Mouse (Mus musculus): ENCODE data around the gene Fbll1. TPM values are rescaled to one million over a fixed set of nuclear protein-coding genes. Genes with fewer than 3 reads are reported as not detected.

Gene Fbll1
- total RNA-seq, 1 experiment, result 0.22 TPM

DNA sequence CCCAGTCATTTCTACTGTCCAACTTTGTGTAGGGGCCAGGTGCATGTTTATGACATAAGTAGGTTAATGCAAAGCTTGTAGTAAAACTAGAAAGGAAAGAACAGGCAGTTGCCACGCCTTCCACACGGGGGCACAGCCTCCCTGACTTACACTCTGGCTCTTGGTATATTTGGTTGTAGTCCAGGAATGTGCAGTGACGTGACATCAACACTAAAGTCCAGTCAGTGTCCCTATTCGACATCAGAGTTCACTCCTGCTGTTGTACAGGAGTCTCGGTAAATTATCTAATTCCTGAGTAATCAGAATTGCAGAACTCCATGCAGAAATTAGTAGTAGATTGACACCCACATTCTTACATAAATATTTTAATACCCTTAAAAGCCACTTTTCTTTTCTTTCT, 15.6 kb downstream of the Fbll1 start:
- TF ChIP-seq MAFK (IDR thresholded peaks at IDR 0.05; ENCODE audit: insufficient read depth, low read depth, low read length) (no peak), HCFC1 (IDR thresholded peaks at IDR 0.05; ENCODE audit: borderline replicate concordance, insufficient read depth, low read length) (no peak), ZNF384 (IDR thresholded peaks at IDR 0.05; ENCODE audit: low read depth, low read length) (no peak)
- peaks cover 0 to 3% of the 10 kb centered on the region in 2 experiments; a peak in 1 of 4 replicates for H3K4me1 ChIP-seq (ENCODE audit: control insufficient read depth in 2 of 2, insufficient read depth in 2 of 2, low read length in 2 of 2, poor library complexity in 1 of 2)
- H3K9me3 ChIP-seq (ENCODE audit: control insufficient read depth, insufficient read depth, low read depth, low read length), result no peaks in the 10 kb centered on the region
- no peak overlapping the region for H3K27ac ChIP-seq (ENCODE audit: insufficient read depth, low read depth, low read length, poor library complexity, severe bottlenecking)
- no peak for DNase-seq (ENCODE audit: low read depth, low spot score)
- in situ Hi-C loops (cut with MboI; ENCODE audit: low sequenced_read_pairs in 2 of 2, unreplicated experiment in 2 of 2), result no loop called here
- no peak overlapping the region for H3K9ac ChIP-seq (ENCODE audit: insufficient read depth, low read depth, low read length, poor library complexity, severe bottlenecking)
- no peak overlapping the region for H3K4me3 ChIP-seq (ENCODE audit: insufficient read depth in 1 of 2, low read depth in 1 of 2, low read length in 2 of 2, poor library complexity in 1 of 2, severe bottlenecking in 1 of 2)
- peaks cover 25% of the 10 kb centered on the region for H3K36me3 ChIP-seq (ENCODE audit: control insufficient read depth, insufficient read depth, low read length, poor library complexity, severe bottlenecking)

GRCm38 (mm10) chr11:35782444-35782843, 16.2 kb downstream of the Fbll1 start:
- in situ Hi-C loops (cut with MboI; ENCODE audit: low sequenced_read_pairs in 2 of 2, unreplicated experiment in 2 of 2), result no loop called here
- no peak overlapping the region for H3K9ac ChIP-seq (ENCODE audit: insufficient read depth, low read depth, low read length, poor library complexity, severe bottlenecking)
- H3K4me3 ChIP-seq (ENCODE audit: insufficient read depth in 1 of 2, low read depth in 1 of 2, low read length in 2 of 2, poor library complexity in 1 of 2, severe bottlenecking in 1 of 2), result no peak overlapping the region
- H3K27ac ChIP-seq (ENCODE audit: insufficient read depth, low read depth, low read length, poor library complexity, severe bottlenecking), result no peak overlapping the region
- peaks cover 26% of the 10 kb centered on the region for H3K36me3 ChIP-seq (ENCODE audit: control insufficient read depth, insufficient read depth, low read length, poor library complexity, severe bottlenecking)
- H3K4me1 ChIP-seq (ENCODE audit: control insufficient read depth in 2 of 2, insufficient read depth in 2 of 2, low read length in 2 of 2, poor library complexity in 1 of 2), result peaks cover 0 to 2% of the 10 kb centered on the region in 2 experiments; a peak in 1 of 4 replicates
- DNase-seq (ENCODE audit: low read depth, low spot score), result no peak
- H3K9me3 ChIP-seq (ENCODE audit: control insufficient read depth, insufficient read depth, low read depth, low read length), result no peaks in the 10 kb centered on the region
- TF ChIP-seq ZNF384 (IDR thresholded peaks at IDR 0.05; ENCODE audit: low read depth, low read length), result no peak

DNA sequence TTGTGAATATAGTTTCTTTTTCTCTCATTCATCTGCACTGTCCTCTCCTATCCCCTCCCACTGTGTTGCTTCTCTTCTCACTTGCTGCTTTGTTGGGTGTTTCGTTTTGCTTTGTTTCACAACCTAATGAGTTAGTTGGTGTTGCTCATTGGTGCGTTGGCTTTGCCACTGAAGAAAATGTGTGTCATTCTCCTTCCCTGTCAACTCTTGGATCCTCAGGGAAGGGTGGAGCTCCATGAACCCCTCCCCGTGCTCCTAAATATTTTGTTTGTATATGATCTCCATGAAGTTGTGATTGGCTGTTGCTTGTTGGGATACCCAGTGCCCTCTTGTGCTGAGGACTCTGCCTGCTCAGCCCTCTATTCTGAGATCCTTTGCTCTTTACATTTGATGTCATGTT, 18.3 kb downstream of the Fbll1 start:
- TF ChIP-seq HCFC1 (IDR thresholded peaks at IDR 0.05; ENCODE audit: borderline replicate concordance, insufficient read depth, low read length) (no peak), CHD2 (IDR thresholded peaks at IDR 0.05; ENCODE audit: low read depth, low read length) (no peak), MAFK (IDR thresholded peaks at IDR 0.05; ENCODE audit: insufficient read depth, low read depth, low read length) (no peak), ZNF384 (IDR thresholded peaks at IDR 0.05; ENCODE audit: low read depth, low read length) (no peak), ZC3H11A (IDR thresholded peaks at IDR 0.05; ENCODE audit: borderline replicate concordance, low read depth, low read length) (no peak)
- no peak overlapping the region for H3K27ac ChIP-seq (ENCODE audit: insufficient read depth, low read depth, low read length, poor library complexity, severe bottlenecking)
- no peak for DNase-seq (ENCODE audit: low read depth, low spot score)
- no peak overlapping the region for H3K9ac ChIP-seq (ENCODE audit: insufficient read depth, low read depth, low read length, poor library complexity, severe bottlenecking)
- H3K4me3 ChIP-seq (ENCODE audit: insufficient read depth in 1 of 2, low read depth in 1 of 2, low read length in 2 of 2, poor library complexity in 1 of 2, severe bottlenecking in 1 of 2), result no peak overlapping the region
- H3K4me1 ChIP-seq (ENCODE audit: control insufficient read depth in 2 of 2, insufficient read depth in 2 of 2, low read length in 2 of 2, poor library complexity in 1 of 2), result no peaks in the 10 kb centered on the region
- in situ Hi-C loops (cut with MboI; ENCODE audit: low sequenced_read_pairs in 2 of 2, unreplicated experiment in 2 of 2), result no loop called here
- no peaks in the 10 kb centered on the region for H3K9me3 ChIP-seq (ENCODE audit: control insufficient read depth, insufficient read depth, low read depth, low read length)
- peaks cover 30% of the 10 kb centered on the region for H3K36me3 ChIP-seq (ENCODE audit: control insufficient read depth, insufficient read depth, low read length, poor library complexity, severe bottlenecking)

- no peak overlapping the region for H3K27ac ChIP-seq (ENCODE audit: insufficient read depth, low read depth, low read length, poor library complexity, severe bottlenecking)
- peaks cover 0 to 2% of the 10 kb centered on the region in 2 experiments; a peak in 3 of 4 replicates for H3K4me1 ChIP-seq (ENCODE audit: control insufficient read depth in 2 of 2, insufficient read depth in 2 of 2, low read length in 2 of 2, poor library complexity in 1 of 2)
- peaks cover 17% of the 10 kb centered on the region for H3K36me3 ChIP-seq (ENCODE audit: control insufficient read depth, insufficient read depth, low read length, poor library complexity, severe bottlenecking)
- DNase-seq (ENCODE audit: low read depth, low spot score), result no peak
- in situ Hi-C loops (cut with MboI; ENCODE audit: low sequenced_read_pairs in 2 of 2, unreplicated experiment in 2 of 2), result no loop called here
- H3K4me3 ChIP-seq (ENCODE audit: insufficient read depth in 1 of 2, low read depth in 1 of 2, low read length in 2 of 2, poor library complexity in 1 of 2, severe bottlenecking in 1 of 2), result no peak overlapping the region
- H3K9ac ChIP-seq (ENCODE audit: insufficient read depth, low read depth, low read length, poor library complexity, severe bottlenecking), result no peak overlapping the region
- no peak for TF ChIP-seq ZC3H11A (IDR thresholded peaks at IDR 0.05; ENCODE audit: borderline replicate concordance, low read depth, low read length)
- no peak for TF ChIP-seq ZNF384 (IDR thresholded peaks at IDR 0.05; ENCODE audit: low read depth, low read length)
- TF ChIP-seq MAFK (IDR thresholded peaks at IDR 0.05; ENCODE audit: insufficient read depth, low read depth, low read length), result no peak
- no peak for TF ChIP-seq CHD2 (IDR thresholded peaks at IDR 0.05; ENCODE audit: low read depth, low read length)
- TF ChIP-seq HCFC1 (IDR thresholded peaks at IDR 0.05; ENCODE audit: borderline replicate concordance, insufficient read depth, low read length), result no peak
- H3K9me3 ChIP-seq (ENCODE audit: control insufficient read depth, insufficient read depth, low read depth, low read length), result no peaks in the 10 kb centered on the region
These were observed 22.2 kb downstream of the Fbll1 start for GRCm38 (mm10) chr11:35776452-35776851.

DNA sequence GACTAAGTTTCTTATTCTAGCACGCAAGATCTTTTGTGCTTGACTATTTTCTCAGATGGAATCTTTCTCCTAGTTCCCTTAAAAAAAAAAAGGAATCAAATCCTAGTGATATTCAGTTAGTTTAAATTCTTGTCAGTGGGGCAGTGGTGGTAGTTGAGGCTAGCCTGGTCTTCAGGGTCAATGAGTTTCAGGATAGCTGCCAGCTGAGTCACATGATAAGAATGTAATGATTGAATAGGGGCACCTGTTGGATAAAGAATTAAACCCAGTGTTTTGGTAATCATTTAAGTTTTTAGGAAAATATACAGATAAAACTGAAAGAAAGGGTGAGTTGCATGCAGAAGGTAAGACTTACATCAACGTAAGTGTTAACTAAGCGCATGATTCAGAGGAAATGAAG, 23.1 kb downstream of the Fbll1 start:
- in situ Hi-C loops (cut with MboI; ENCODE audit: low sequenced_read_pairs in 2 of 2, unreplicated experiment in 2 of 2), result no loop called here
- Histone ChIP-seq H3K27ac (ENCODE audit: insufficient read depth, low read depth, low read length, poor library complexity, severe bottlenecking) (no peak overlapping the region), H3K36me3 (ENCODE audit: control insufficient read depth, insufficient read depth, low read length, poor library complexity, severe bottlenecking) (peaks cover 17% of the 10 kb centered on the region), H3K4me3 (ENCODE audit: insufficient read depth in 1 of 2, low read depth in 1 of 2, low read length in 2 of 2, poor library complexity in 1 of 2, severe bottlenecking in 1 of 2) (no peak overlapping the region), H3K9ac (ENCODE audit: insufficient read depth, low read depth, low read length, poor library complexity, severe bottlenecking) (no peak overlapping the region), H3K4me1 (ENCODE audit: control insufficient read depth in 2 of 2, insufficient read depth in 2 of 2, low read length in 2 of 2, poor library complexity in 1 of 2) (peaks cover 0 to 2% of the 10 kb centered on the region in 2 experiments; a peak in 3 of 4 replicates), H3K9me3 (ENCODE audit: control insufficient read depth, insufficient read depth, low read depth, low read length) (no peaks in the 10 kb centered on the region)
- TF ChIP-seq MAFK (IDR thresholded peaks at IDR 0.05; ENCODE audit: insufficient read depth, low read depth, low read length), result no peak
- no peak for TF ChIP-seq HCFC1 (IDR thresholded peaks at IDR 0.05; ENCODE audit: borderline replicate concordance, insufficient read depth, low read length)
- TF ChIP-seq CHD2 (IDR thresholded peaks at IDR 0.05; ENCODE audit: low read depth, low read length), result no peak
- no peak for TF ChIP-seq ZC3H11A (IDR thresholded peaks at IDR 0.05; ENCODE audit: borderline replicate concordance, low read depth, low read length)
- no peak for TF ChIP-seq ZNF384 (IDR thresholded peaks at IDR 0.05; ENCODE audit: low read depth, low read length)
- DNase-seq (ENCODE audit: low read depth, low spot score), result no peak

All from ES-E14 (cell line).